Mouse (Mus musculus) lung, embryonic 14.5 days (tissue): Measurements from ENCODE around the gene St5. TPM values are rescaled to one million over a fixed set of nuclear protein-coding genes. Genes with fewer than 3 reads are reported as not detected.

ENCODE experiments used
- ATAC-seq: fragments of 200-750 bp; cut with Nextera tagmentation; 2 replicates; pipeline ENCODE4 v1.8.0; 2017; ENCODE audit warnings: mild to moderate bottlenecking, moderate TSS enrichment, moderate library complexity; ENCODE audit not compliant: insufficient read depth
- DNase-seq: peaks from one replicate; pipeline ENCODE4 v3.0.0-alpha.2; 2015
- H3K27ac ChIP-seq: fragments of 300-500 bp; sonication (generic); 2 replicates; pipeline ENCODE4 v1.5.1; 2014; ENCODE audit warnings: low read depth, mild to moderate bottlenecking, moderate library complexity
- H3K27me3 ChIP-seq: fragments of 300-500 bp; sonication (generic); 2 replicates; pipeline ENCODE4 v1.6.1; 2014; ENCODE audit warnings: low read length, control low read depth; ENCODE audit not compliant: insufficient read depth
- H3K36me3 ChIP-seq: fragments of 300-500 bp; sonication (generic); 2 replicates; pipeline ENCODE4 v1.6.1; 2014; ENCODE audit warnings: control low read depth; ENCODE audit not compliant: insufficient read depth
- H3K4me1 ChIP-seq: fragments of 300-500 bp; sonication (generic); 2 replicates; pipeline ENCODE4 v1.6.1; 2014; ENCODE audit warnings: antibody characterized with exemption, control low read depth; ENCODE audit not compliant: insufficient read depth
- H3K4me2 ChIP-seq: fragments of 300-500 bp; sonication (generic); 2 replicates; pipeline ENCODE4 v1.6.1; 2014; ENCODE audit warnings: mild to moderate bottlenecking
- H3K4me3 ChIP-seq: fragments of 300-500 bp; sonication (generic); 2 replicates; pipeline ENCODE4 v1.5.1; 2014; ENCODE audit warnings: low read depth, low read length
- H3K9ac ChIP-seq: fragments of 300-500 bp; sonication (generic); 2 replicates; pipeline ENCODE4 v1.6.1; 2014
- H3K9me3 ChIP-seq: fragments of 300-500 bp; sonication (generic); 2 replicates; pipeline ENCODE4 v1.6.1; 2016; ENCODE audit warnings: low read depth, low read length, control low read depth
- CTCF ChIP-seq: IDR thresholded peaks from 2 replicates; pipeline ENCODE4 v1.5.1; 2016; ENCODE audit warnings: antibody characterized with exemption, low read depth
- WGBS: fragments of 180-500 bp; shearing (Covaris S2); extraction: QIAGEN DNeasy Blood & Tissue Kit; methylation state at CpG from one replicate; pipeline ENCODE4 v1.1.7; 2014; 5-methylcytosine and 5-hydroxymethylcytosine counted together
- polyA plus RNA-seq: library from polyadenylated mRNA; unstranded; fragments of >200 nt; fragmentation: Nextera tagmentation; extraction: Ambion mirVana; gene quantifications from 2 replicates; pipeline ENCODE4 v1.2.1, GENCODE M21; 2014

The St5 gene
- polyA plus RNA-seq, 1 experiment from 2014 or later, result 68.6 TPM

DNA sequence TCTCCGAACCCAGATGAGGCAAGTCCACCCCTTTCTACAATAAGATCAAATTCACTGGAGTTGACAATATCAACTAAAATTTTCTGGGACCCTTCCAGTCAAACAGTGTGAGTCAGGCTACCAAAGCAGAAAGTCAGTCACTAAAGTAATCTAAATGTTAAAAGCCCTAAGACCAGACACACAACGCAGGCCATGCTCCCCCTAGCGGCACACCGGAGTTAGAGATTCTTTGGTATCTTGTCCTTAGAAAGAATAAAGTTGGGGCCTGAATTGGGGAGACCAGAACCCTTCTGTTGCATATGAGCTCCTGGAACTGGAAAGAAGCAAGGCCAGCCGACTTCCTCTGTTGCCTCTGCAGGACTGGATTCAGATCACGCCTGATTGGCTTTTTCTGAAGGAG is 84.7 kb downstream of the St5 start:
- H3K4me1 ChIP-seq, result peaks cover 57% of the 10 kb centered on the region
- ATAC-seq, result no peak
- peaks cover 10% of the 10 kb centered on the region; the same call in 1 of the 2 replicates for H3K36me3 ChIP-seq
- peak; percentile 82 for TF ChIP-seq CTCF
- WGBS, result 27% methylated on average over 6 of the region's 6 CpGs
- peak; percentile 77 for DNase-seq
- H3K9me3 ChIP-seq, result no peaks in the 10 kb centered on the region
- H3K4me2 ChIP-seq, result no peak overlapping the region
- H3K9ac ChIP-seq, result no peak overlapping the region
- no peak overlapping the region for H3K27ac ChIP-seq
- H3K27me3 ChIP-seq, result no peaks in the 10 kb centered on the region
- H3K4me3 ChIP-seq, result no peak overlapping the region

DNA sequence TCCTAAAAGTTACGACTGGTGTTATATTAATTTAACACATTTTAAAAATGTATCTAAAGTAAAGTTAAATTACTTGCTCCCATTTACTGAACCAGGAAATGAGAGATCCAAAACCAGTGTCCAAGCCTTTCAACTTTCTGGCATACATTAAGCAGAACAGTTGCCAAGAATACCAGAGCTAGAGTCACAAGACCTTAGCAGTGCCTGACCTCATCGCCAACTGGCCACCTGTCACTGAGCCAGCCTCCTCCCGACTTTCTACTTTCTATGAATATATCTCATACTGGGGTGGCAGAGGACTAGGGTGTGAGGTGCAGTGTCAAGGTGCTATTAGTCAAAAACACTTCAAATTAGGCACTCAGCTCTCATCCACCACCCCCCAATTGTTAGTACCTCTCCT is 85.6 kb downstream of the St5 start:
- no peak for TF ChIP-seq CTCF
- Histone ChIP-seq H3K27me3 (no peaks in the 10 kb centered on the region), H3K9ac (no peak overlapping the region), H3K27ac (no peak overlapping the region), H3K4me3 (no peak overlapping the region), H3K36me3 (peaks cover 10% of the 10 kb centered on the region; the same call in 1 of the 2 replicates), H3K4me2 (no peak overlapping the region), H3K9me3 (no peaks in the 10 kb centered on the region), H3K4me1 (peaks cover 60% of the 10 kb centered on the region)
- ATAC-seq (no peak), DNase-seq (peak; percentile 64)
- WGBS, result 39% methylated on average over 3 of the region's 3 CpGs

DNA sequence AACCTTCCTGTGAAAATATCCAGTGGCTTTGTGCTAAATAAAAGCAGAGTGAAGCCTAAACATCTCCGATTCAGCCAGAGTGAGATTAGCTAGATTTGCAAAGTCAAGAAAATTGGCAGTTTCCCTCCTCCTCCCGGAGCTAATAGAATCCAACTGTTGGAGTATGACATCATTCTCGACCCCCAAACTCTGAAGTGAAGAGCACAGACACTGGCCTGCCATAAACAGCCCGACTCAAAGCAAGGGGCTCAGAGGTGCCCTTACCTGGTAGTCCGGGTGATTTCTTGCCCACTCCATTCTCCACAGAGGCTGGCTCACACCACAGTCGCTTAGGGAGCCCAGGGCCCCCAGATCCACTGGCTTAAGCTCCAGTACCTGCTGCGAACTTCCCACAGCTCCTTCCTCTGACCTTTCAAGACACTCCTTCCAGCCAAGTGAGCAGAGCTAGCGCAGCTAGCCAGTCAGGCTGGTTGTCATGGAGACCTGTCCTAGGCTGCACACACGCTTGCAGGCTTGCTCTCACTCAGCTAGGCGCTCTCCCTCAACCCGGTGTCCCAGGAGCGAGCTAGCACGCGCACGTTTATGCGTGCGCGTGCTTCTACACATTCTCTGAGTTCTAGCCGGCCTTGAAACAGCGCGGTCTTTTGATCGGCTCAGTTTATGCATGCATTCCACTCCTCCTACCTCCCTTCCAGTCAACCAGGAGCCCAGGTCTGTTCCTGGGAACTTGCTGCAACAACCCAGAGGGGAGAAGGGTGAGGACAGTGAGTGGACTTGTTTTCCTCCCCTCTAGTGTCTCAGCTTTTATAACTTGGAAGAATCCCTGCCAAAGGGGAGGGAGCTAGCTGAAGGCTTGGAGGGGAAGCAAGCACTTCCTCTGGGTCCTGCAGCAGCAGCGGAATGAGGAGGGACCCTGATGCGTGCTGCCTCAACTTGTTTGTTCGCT is 87.1 kb downstream of the St5 start:
- TF ChIP-seq CTCF, result no peak
- ATAC-seq, result peak; percentile 94
- Histone ChIP-seq H3K27ac (peak overlapping the region; percentile 87), H3K4me1 (peaks cover 54% of the 10 kb centered on the region), H3K9ac (peak overlapping the region; percentile 41; the same call in 1 of the 2 replicates), H3K4me2 (peak overlapping the region; percentile 63), H3K9me3 (no peaks in the 10 kb centered on the region), H3K27me3 (no peaks in the 10 kb centered on the region), H3K4me3 (peak overlapping the region; percentile 29), H3K36me3 (peaks cover 10% of the 10 kb centered on the region; the same call in 1 of the 2 replicates)
- peak; percentile 93 for DNase-seq
- WGBS, result 4% methylated on average over 25 of the region's 25 CpGs

DNA sequence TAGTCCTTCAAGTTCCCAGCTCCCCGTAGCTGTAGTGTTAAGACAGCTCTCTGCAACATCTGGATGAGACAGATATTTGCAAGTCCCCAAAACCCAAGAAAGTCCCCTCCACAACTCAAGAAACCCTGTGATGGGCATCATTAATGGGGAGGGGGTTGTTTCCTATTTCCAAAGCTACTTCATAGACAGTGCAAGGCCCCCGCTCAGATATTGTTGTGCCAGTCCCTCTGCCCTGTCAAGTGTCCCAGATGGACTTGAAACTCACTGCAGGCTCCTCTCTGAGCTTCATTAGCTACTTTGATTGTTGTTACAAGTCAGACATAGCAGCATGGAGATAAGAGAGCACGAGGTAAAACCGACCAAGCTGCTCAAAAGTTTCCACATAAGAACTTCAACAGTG is 87.8 kb downstream of the St5 start:
- no peak for TF ChIP-seq CTCF
- Histone ChIP-seq H3K27ac (peak overlapping the region; percentile 87), H3K9ac (peak overlapping the region; percentile 17; the same call in 1 of the 2 replicates), H3K4me2 (peak overlapping the region; percentile 63), H3K9me3 (no peaks in the 10 kb centered on the region), H3K36me3 (peaks cover 10% of the 10 kb centered on the region; the same call in 1 of the 2 replicates), H3K4me3 (peak overlapping the region; percentile 29), H3K27me3 (no peaks in the 10 kb centered on the region), H3K4me1 (peaks cover 48% of the 10 kb centered on the region)
- ATAC-seq (no peak), DNase-seq (no peak)
- WGBS, result 37% methylated on average over 4 of the region's 4 CpGs

DNA sequence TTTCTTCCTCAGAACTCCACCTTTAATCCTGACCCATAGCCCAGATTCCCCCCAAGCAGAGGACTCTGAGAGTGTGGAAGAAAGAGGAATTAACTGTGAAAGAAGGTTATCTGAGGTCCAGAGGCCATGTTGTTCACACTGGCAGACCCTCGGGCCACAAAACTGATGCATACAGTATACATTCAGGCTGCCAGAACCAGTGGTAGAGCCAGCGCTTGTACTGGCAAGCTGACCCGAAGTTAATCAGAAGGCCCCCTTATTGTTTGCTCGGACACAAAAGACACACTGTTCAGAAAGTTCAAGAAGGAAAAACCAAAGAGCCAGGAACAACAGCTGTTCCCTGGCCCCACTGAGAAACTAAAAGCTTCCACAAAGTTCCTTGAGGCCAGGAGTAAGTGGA is 88.5 kb downstream of the St5 start:
- Histone ChIP-seq H3K9ac (peak overlapping the region; percentile 17; the same call in 1 of the 2 replicates), H3K4me3 (peak overlapping the region; percentile 29; the same call in 1 of the 2 replicates), H3K27me3 (no peaks in the 10 kb centered on the region), H3K4me1 (peaks cover 50% of the 10 kb centered on the region), H3K36me3 (peaks cover 10% of the 10 kb centered on the region; the same call in 1 of the 2 replicates), H3K27ac (peak overlapping the region; percentile 48; the same call in 1 of the 2 replicates), H3K9me3 (no peaks in the 10 kb centered on the region), H3K4me2 (peak overlapping the region; percentile 63)
- ATAC-seq (no peak), DNase-seq (no peak)
- no peak for TF ChIP-seq CTCF
- 24% methylated on average over 4 of the region's 4 CpGs for WGBS

DNA sequence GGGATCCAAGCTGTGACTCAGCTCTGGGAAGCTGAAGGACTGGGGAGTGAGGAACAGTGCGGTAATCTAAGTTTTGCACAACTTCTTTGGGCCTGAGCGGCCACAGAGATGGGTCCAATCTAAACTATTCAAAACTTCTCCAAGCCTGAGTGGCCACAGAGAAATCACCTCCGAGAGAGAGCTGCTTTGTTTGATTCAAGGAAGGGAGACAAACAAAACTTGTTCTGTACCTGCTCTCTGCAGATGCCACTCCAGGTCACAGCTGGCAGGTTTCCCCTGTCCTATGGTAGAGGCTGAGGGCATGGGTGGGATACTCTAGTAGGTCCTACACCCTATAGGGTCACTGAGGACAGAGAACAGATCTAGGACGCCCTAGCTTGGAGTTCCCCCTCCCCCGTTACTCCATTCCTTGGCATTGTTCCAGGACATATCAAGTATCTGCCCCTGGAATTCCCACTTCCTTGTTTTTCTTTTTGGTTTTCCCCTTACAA is 89.8 kb downstream of the St5 start:
- H3K4me2 ChIP-seq, result peak overlapping the region; percentile 63
- TF ChIP-seq CTCF, result no peak
- peaks cover 50% of the 10 kb centered on the region for H3K4me1 ChIP-seq
- peak overlapping the region; percentile 38; the same call in 1 of the 2 replicates for H3K9ac ChIP-seq
- 42% methylated on average over 5 of the region's 5 CpGs for WGBS
- H3K4me3 ChIP-seq, result no peak overlapping the region
- ATAC-seq (no peak), DNase-seq (peak; percentile 79)
- H3K9me3 ChIP-seq, result no peaks in the 10 kb centered on the region
- peaks cover 10% of the 10 kb centered on the region; the same call in 1 of the 2 replicates for H3K36me3 ChIP-seq
- H3K27me3 ChIP-seq, result no peaks in the 10 kb centered on the region
- H3K27ac ChIP-seq, result peak overlapping the region; percentile 55; the same call in 1 of the 2 replicates

DNA sequence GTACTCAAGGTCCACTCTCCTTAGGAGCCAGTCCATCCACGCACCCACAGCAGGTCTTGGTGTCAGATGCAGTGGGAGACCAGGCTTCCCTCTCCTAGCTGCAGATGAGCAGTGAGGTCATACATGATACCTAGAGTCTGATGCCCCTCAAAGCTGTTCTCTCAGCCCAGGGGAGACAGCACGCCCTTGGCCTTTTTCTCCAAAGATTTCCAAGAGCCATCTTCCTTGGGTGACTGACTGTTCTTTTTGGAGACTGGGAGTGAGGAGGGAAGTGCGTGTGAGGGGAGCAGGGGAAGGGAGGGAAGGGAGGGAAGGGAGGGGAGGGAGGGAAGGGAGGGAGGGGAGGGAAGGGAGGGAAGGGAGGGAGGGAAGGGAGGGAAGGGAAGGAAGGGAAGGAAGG is 90.4 kb downstream of the St5 start:
- H3K4me2 ChIP-seq, result no peak overlapping the region
- H3K27me3 ChIP-seq, result no peaks in the 10 kb centered on the region
- no peak overlapping the region for H3K4me3 ChIP-seq
- no peak overlapping the region for H3K9ac ChIP-seq
- DNase-seq (no peak), ATAC-seq (no peak)
- WGBS, result 79% methylated on average over 3 of the region's 3 CpGs
- peaks cover 47% of the 10 kb centered on the region for H3K4me1 ChIP-seq
- H3K36me3 ChIP-seq, result peaks cover 10% of the 10 kb centered on the region; the same call in 1 of the 2 replicates
- TF ChIP-seq CTCF, result no peak
- no peak overlapping the region for H3K27ac ChIP-seq
- H3K9me3 ChIP-seq, result no peaks in the 10 kb centered on the region
